Mouse (Mus musculus): ENCODE data around the gene Crip1. TPM values are rescaled to one million over a fixed set of nuclear protein-coding genes. Genes with fewer than 3 reads are reported as not detected.

Crip1 gene
- polyA plus RNA-seq, 1 experiment from 2014 or later = 148 TPM

DNA sequence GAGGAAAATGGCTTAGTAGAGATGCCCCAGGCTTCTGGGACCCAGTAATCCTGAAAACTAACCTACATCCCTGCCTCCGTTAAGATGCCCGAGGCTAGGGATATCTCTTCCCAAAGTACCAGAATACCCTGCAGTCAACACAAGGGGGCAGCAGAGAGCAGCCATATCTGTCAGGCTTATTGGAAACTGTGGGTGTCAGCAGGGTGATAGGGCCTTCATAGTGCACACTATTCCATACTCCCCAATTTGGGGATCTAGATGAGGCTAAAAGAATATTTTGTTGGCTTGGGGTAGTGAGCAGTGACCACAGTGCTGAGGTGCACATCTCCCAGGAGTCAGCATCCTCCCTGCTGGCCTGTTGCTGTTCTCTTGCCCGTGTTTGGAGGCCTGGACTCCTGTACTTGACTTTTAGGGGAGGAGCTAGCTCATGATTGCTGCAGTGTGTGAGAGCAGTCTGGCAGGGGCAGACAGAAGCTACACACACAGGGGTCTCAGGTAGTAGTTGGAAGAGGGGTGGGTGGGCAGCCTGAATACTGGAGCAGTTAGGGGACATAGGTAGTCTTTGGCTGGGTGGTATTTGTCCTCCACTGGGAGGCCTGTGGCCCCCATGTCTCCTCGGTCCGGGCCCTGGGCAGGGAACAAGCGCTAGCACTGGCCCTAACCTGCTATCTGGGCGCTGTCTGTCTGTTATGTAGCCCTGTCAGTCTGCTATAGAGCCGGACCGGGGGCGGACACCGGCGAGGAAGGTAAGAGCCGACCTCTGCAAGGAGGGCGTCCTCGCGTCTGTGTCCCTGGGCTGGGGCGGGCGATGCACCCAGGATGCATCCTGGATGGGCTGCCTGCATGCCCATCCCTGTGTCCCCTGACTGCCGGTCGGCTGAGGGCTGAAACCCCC is 26.4 kb upstream of the Crip1 start:
- WGBS = 88% methylated on average over 20 of the region's 20 CpGs
- no peaks in the 10 kb centered on the region for H3K9me3 ChIP-seq (ENCODE audit: control insufficient read depth, low read length)
- no peak overlapping the region for H3K4me3 ChIP-seq (ENCODE audit: low read depth, low read length)
- no peak overlapping the region for H3K4me2 ChIP-seq
- ATAC-seq (replicated peaks; ENCODE audit: low FRiP score) = peak; percentile 43; the same call in 1 of the 2 replicates
- H3K4me1 ChIP-seq (replicated peaks; ENCODE audit: control insufficient read depth, insufficient read depth, low read length) = no peaks in the 10 kb centered on the region
- DNase-seq (ENCODE audit: low spot score) = peak; percentile 58
- no peaks in the 10 kb centered on the region for H3K27me3 ChIP-seq (replicated peaks; ENCODE audit: control insufficient read depth, insufficient read depth, low read length)
- no peak overlapping the region for H3K27ac ChIP-seq (ENCODE audit: low read depth, low read length)
- H3K36me3 ChIP-seq (ENCODE audit: control insufficient read depth, insufficient read depth, low read length) = peaks cover 77% of the 10 kb centered on the region
- no peak overlapping the region for H3K9ac ChIP-seq (ENCODE audit: low read depth, low read length)

DNA sequence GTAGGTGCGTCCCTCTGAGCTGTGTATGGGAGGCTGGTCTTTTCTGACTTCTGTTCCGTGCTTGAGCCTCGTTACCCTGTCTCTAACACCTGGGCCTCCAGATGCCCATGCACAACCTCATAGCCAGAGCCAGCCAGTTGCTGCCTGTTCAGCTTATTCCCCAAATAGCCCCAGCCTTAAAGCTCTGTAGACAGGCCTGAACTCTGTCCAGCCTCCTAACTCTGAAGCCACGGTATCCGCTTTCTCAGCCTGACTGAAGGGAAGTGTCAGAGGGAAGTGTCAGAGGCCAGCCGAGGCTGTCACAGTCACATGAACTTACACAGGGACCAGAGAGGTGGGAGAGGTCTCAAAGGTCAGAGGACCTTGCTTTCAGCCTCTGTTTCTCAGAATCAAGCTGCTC is 21.4 kb upstream of the Crip1 start:
- Histone ChIP-seq H3K27me3 (replicated peaks; ENCODE audit: control insufficient read depth, insufficient read depth, low read length) (no peaks in the 10 kb centered on the region), H3K4me1 (replicated peaks; ENCODE audit: control insufficient read depth, insufficient read depth, low read length) (no peaks in the 10 kb centered on the region), H3K36me3 (ENCODE audit: control insufficient read depth, insufficient read depth, low read length) (peaks cover 87% of the 10 kb centered on the region), H3K9me3 (ENCODE audit: control insufficient read depth, low read length) (no peaks in the 10 kb centered on the region), H3K27ac (ENCODE audit: low read depth, low read length) (no peak overlapping the region), H3K9ac (ENCODE audit: low read depth, low read length) (no peak overlapping the region), H3K4me3 (ENCODE audit: low read depth, low read length) (no peak overlapping the region), H3K4me2 (no peak overlapping the region)
- DNase-seq (ENCODE audit: low spot score) (no peak), ATAC-seq (replicated peaks; ENCODE audit: low FRiP score) (no peak)
- 77% methylated on average over 6 of the region's 6 CpGs for WGBS

DNA sequence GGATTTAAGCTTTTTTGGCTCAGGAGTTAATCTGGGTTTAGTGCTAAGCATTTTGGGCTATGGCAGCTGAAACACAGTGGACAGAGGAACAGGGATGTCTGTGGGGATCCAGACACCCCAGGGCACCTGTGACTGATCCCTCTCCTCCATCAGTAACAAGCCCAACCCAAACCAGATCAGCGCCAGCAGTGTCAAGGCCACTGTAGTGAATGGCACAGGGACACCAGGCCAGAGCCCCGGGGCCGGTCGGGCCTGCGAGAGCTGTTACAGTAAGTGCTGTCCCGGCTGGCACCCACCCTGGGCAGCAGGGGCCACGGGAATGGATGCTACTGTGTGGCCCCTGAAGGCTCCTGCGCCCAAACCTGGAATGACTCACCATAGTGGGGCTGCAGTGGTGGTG is 15.4 kb upstream of the Crip1 start:
- H3K27me3 ChIP-seq (replicated peaks; ENCODE audit: control insufficient read depth, insufficient read depth, low read length) = no peaks in the 10 kb centered on the region
- ATAC-seq (replicated peaks; ENCODE audit: low FRiP score) (no peak), DNase-seq (ENCODE audit: low spot score) (no peak)
- H3K36me3 ChIP-seq (ENCODE audit: control insufficient read depth, insufficient read depth, low read length) = peaks cover 92% of the 10 kb centered on the region
- H3K4me2 ChIP-seq = no peak overlapping the region
- 93% methylated on average over 8 of the region's 8 CpGs for WGBS
- no peak overlapping the region for H3K27ac ChIP-seq (ENCODE audit: low read depth, low read length)
- H3K9me3 ChIP-seq (ENCODE audit: control insufficient read depth, low read length) = no peaks in the 10 kb centered on the region
- no peaks in the 10 kb centered on the region for H3K4me1 ChIP-seq (replicated peaks; ENCODE audit: control insufficient read depth, insufficient read depth, low read length)
- H3K9ac ChIP-seq (ENCODE audit: low read depth, low read length) = no peak overlapping the region
- no peak overlapping the region for H3K4me3 ChIP-seq (ENCODE audit: low read depth, low read length)

DNA sequence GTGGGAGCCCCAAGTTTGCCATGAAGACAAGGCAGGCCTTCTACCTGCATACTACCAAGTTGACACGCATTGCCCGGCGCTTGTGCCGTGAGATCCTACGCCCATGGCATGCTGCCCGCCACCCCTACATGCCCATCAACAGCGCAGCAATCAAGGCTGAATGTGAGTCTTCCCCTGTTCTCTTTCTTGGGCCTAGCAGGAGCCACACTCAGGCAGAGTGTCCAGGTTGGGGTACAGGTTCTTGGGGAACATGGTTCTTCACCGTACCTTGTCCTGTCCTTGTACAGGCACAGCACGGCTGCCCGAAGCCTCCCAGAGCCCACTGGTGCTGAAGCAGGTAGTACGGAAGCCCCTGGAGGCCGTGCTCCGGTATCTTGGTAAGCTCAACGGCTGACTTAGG is 14.5 kb upstream of the Crip1 start:
- no peaks in the 10 kb centered on the region for H3K9me3 ChIP-seq (ENCODE audit: control insufficient read depth, low read length)
- DNase-seq (ENCODE audit: low spot score) (no peak), ATAC-seq (replicated peaks; ENCODE audit: low FRiP score) (no peak)
- H3K4me1 ChIP-seq (replicated peaks; ENCODE audit: control insufficient read depth, insufficient read depth, low read length) = no peaks in the 10 kb centered on the region
- WGBS = 96% methylated on average over 14 of the region's 14 CpGs
- H3K4me3 ChIP-seq (ENCODE audit: low read depth, low read length) = no peak overlapping the region
- H3K36me3 ChIP-seq (ENCODE audit: control insufficient read depth, insufficient read depth, low read length) = peaks cover 89% of the 10 kb centered on the region
- H3K27me3 ChIP-seq (replicated peaks; ENCODE audit: control insufficient read depth, insufficient read depth, low read length) = no peaks in the 10 kb centered on the region
- no peak overlapping the region for H3K4me2 ChIP-seq
- no peak overlapping the region for H3K27ac ChIP-seq (ENCODE audit: low read depth, low read length)
- H3K9ac ChIP-seq (ENCODE audit: low read depth, low read length) = no peak overlapping the region

DNA sequence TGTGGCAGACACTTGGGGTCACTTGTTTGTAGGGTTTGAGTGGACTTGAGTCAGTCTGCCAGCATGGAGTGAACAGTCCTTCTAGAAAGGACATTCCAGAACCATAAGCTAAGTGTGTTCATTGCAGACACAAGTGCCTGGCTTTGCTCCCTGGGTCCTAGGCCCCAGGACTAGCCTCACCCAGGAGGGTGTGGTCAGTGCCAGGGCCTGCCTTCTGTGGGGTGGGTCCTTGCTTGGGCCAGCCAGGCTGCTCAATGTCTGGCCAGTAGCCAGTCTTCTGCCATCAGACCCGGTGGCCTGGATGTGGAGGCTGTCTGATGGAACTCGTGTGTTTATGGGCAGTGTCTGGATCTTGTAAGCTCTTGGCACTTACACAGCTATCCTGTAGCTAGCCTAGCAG is 13.5 kb upstream of the Crip1 start:
- DNase-seq (ENCODE audit: low spot score) (no peak), ATAC-seq (replicated peaks; ENCODE audit: low FRiP score) (no peak)
- Histone ChIP-seq H3K4me2 (no peak overlapping the region), H3K36me3 (ENCODE audit: control insufficient read depth, insufficient read depth, low read length) (peaks cover 87% of the 10 kb centered on the region), H3K9ac (ENCODE audit: low read depth, low read length) (no peak overlapping the region), H3K4me3 (ENCODE audit: low read depth, low read length) (no peak overlapping the region), H3K4me1 (replicated peaks; ENCODE audit: control insufficient read depth, insufficient read depth, low read length) (no peaks in the 10 kb centered on the region), H3K27me3 (replicated peaks; ENCODE audit: control insufficient read depth, insufficient read depth, low read length) (no peaks in the 10 kb centered on the region), H3K9me3 (ENCODE audit: control insufficient read depth, low read length) (no peaks in the 10 kb centered on the region), H3K27ac (ENCODE audit: low read depth, low read length) (no peak overlapping the region)
- WGBS = 67% methylated on average over 2 of the region's 2 CpGs

DNA sequence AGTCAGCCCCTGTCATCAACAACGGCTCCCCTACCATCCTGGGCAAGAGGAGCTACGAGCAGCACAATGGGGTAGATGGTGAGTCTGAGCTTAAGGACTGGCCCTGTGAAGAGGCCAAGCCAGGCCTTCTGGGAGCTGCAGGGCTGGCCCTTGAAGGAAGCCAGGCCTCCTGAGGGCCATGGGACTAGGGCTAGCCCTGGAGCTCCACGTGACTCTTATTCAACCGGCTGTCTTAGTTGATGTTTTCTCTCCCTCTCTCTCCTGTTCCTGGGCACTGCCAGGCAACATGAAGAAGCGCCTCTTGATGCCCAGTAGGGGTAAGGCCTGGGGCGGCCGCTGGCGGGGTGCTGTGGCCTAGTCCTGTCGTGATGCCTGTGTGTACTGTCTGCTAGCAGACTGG is 12.9 kb upstream of the Crip1 start:
- DNase-seq (ENCODE audit: low spot score) = no peak
- H3K4me2 ChIP-seq = no peak overlapping the region
- H3K4me3 ChIP-seq (ENCODE audit: low read depth, low read length) = no peak overlapping the region
- 93% methylated on average over 9 of the region's 9 CpGs for WGBS
- H3K27me3 ChIP-seq (replicated peaks; ENCODE audit: control insufficient read depth, insufficient read depth, low read length) = no peaks in the 10 kb centered on the region
- no peak overlapping the region for H3K9ac ChIP-seq (ENCODE audit: low read depth, low read length)
- H3K4me1 ChIP-seq (replicated peaks; ENCODE audit: control insufficient read depth, insufficient read depth, low read length) = no peaks in the 10 kb centered on the region
- H3K9me3 ChIP-seq (ENCODE audit: control insufficient read depth, low read length) = no peaks in the 10 kb centered on the region
- peaks cover 88% of the 10 kb centered on the region for H3K36me3 ChIP-seq (ENCODE audit: control insufficient read depth, insufficient read depth, low read length)
- no peak overlapping the region for H3K27ac ChIP-seq (ENCODE audit: low read depth, low read length)
- no peak for ATAC-seq (replicated peaks; ENCODE audit: low FRiP score)

DNA sequence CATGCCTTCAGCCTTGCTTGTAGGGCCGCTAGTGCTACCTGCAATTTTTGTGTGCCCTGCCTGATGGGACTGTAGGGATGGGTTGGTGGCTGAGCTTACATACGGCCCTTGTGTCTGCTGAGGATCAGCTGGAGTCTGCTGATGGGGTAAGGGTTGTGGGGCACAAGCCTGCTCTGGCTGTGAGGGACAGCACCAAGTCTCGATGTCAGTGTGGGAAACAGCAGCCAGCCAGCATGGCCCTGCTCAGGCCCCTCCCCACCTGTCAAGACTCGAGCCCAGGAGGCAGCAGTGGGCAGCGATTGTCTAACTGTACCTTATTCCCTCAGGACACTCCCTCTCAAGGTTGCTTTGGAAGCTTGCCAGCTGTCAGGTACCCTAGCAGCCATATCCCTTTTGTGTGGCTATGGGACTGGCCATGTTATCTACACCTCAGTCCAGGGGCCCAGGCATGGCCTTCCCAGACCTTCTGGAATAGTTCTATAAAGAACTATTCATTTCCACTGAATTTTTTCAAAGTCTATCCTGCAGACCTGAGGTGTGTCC is 12.2 kb upstream of the Crip1 start:
- Histone ChIP-seq H3K27ac (ENCODE audit: low read depth, low read length) (no peak overlapping the region), H3K4me2 (no peak overlapping the region), H3K27me3 (replicated peaks; ENCODE audit: control insufficient read depth, insufficient read depth, low read length) (no peaks in the 10 kb centered on the region), H3K4me3 (ENCODE audit: low read depth, low read length) (no peak overlapping the region), H3K36me3 (ENCODE audit: control insufficient read depth, insufficient read depth, low read length) (peaks cover 82% of the 10 kb centered on the region), H3K9ac (ENCODE audit: low read depth, low read length) (no peak overlapping the region), H3K9me3 (ENCODE audit: control insufficient read depth, low read length) (no peaks in the 10 kb centered on the region), H3K4me1 (replicated peaks; ENCODE audit: control insufficient read depth, insufficient read depth, low read length) (no peaks in the 10 kb centered on the region)
- WGBS = 87% methylated on average over 5 of the region's 5 CpGs
- DNase-seq (ENCODE audit: low spot score) (no peak), ATAC-seq (replicated peaks; ENCODE audit: low FRiP score) (no peak)

DNA sequence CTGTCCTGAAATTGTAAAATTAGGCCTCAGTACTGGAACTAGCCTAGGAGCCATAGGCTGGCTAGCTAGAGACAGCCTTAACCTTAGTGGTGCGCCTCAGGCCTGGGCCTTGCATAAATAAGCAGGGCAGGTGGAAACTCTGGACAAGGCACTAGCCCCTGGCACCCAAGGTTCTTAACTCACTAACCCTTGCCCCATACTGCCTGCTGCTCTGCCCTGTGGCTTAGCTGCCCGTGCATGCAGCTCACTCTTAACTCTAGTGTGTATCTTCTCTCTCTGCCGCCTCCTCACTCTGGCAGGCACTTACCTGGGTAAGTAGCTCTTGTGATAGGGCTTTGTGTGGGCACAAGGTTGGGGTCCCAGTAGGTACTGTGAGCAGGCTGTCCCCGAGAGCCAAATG is 11.6 kb upstream of the Crip1 start:
- Histone ChIP-seq H3K9ac (ENCODE audit: low read depth, low read length) (no peak overlapping the region), H3K27ac (ENCODE audit: low read depth, low read length) (no peak overlapping the region), H3K9me3 (ENCODE audit: control insufficient read depth, low read length) (no peaks in the 10 kb centered on the region), H3K36me3 (ENCODE audit: control insufficient read depth, insufficient read depth, low read length) (peaks cover 77% of the 10 kb centered on the region), H3K27me3 (replicated peaks; ENCODE audit: control insufficient read depth, insufficient read depth, low read length) (no peaks in the 10 kb centered on the region), H3K4me3 (ENCODE audit: low read depth, low read length) (no peak overlapping the region), H3K4me2 (no peak overlapping the region), H3K4me1 (replicated peaks; ENCODE audit: control insufficient read depth, insufficient read depth, low read length) (no peaks in the 10 kb centered on the region)
- 91% methylated on average over 4 of the region's 4 CpGs for WGBS
- no peak for DNase-seq (ENCODE audit: low spot score)
- no peak for ATAC-seq (replicated peaks; ENCODE audit: low FRiP score)

DNA sequence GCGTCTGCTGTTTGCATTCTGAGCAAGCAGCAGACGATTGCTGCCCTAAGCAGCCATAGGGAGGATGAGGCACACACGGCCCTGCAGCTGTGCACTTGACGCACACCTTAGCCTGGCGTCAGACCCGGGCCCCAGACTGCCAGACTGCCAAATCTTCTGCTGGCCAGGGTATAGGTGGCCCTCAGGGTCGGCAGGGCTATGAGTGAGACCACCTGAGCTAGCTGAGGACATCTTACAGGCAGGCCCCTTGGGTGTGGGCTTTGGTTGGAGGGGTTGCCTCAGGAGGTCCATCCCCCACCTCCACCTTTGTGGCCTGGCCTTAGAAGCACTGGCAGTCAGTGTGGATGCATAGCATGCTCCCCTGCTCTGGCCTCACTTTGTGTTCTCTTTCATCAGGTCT is 10.7 kb upstream of the Crip1 start:
- WGBS = 88% methylated on average over 7 of the region's 7 CpGs
- no peaks in the 10 kb centered on the region; the same call in 1 of the 2 replicates for H3K27me3 ChIP-seq (replicated peaks; ENCODE audit: control insufficient read depth, insufficient read depth, low read length)
- no peak overlapping the region for H3K4me3 ChIP-seq (ENCODE audit: low read depth, low read length)
- H3K9me3 ChIP-seq (ENCODE audit: control insufficient read depth, low read length) = no peaks in the 10 kb centered on the region
- H3K36me3 ChIP-seq (ENCODE audit: control insufficient read depth, insufficient read depth, low read length) = peaks cover 69% of the 10 kb centered on the region
- H3K4me2 ChIP-seq = no peak overlapping the region
- no peak overlapping the region for H3K9ac ChIP-seq (ENCODE audit: low read depth, low read length)
- DNase-seq (ENCODE audit: low spot score) (no peak), ATAC-seq (replicated peaks; ENCODE audit: low FRiP score) (no peak)
- H3K27ac ChIP-seq (ENCODE audit: low read depth, low read length) = no peak overlapping the region
- peaks cover 3% of the 10 kb centered on the region for H3K4me1 ChIP-seq (replicated peaks; ENCODE audit: control insufficient read depth, insufficient read depth, low read length)

Measured in liver, embryonic 11.5 days (tissue).